Mouse (Mus musculus) stomach, embryonic 16.5 days (tissue): Measurements from ENCODE around the gene Gm43302. TPM values are rescaled to one million over a fixed set of nuclear protein-coding genes. Genes with fewer than 3 reads are reported as not detected.
"Not testable (repeated sequence)": the region's sequence is repeated elsewhere in the genome, so short reads cannot be mapped to it uniquely, and the experiment has no call there.

ENCODE experiments used
- ATAC-seq: fragments of 200-750 bp; cut with Nextera tagmentation; 2 replicates; pipeline ENCODE4 v1.8.0; 2017; ENCODE audit warnings: moderate number of reproducible peaks, moderate TSS enrichment; ENCODE audit not compliant: insufficient read depth, low FRiP score
- H3K27ac ChIP-seq: fragments of 300-500 bp; sonication (generic); 2 replicates; pipeline ENCODE4 v1.5.1; 2014; ENCODE audit warnings: low read length
- H3K27me3 ChIP-seq: fragments of 300-500 bp; sonication (generic); 2 replicates; pipeline ENCODE4 v1.6.1; 2014; ENCODE audit warnings: low read length, control low read depth, mixed read lengths; ENCODE audit not compliant: control insufficient read depth, insufficient read depth
- H3K36me3 ChIP-seq: fragments of 300-500 bp; sonication (generic); 2 replicates; pipeline ENCODE4 v1.6.1; 2014; ENCODE audit warnings: low read length; ENCODE audit not compliant: control insufficient read depth, insufficient read depth
- H3K4me1 ChIP-seq: fragments of 300-500 bp; sonication (generic); 2 replicates; pipeline ENCODE4 v1.6.1; 2014; ENCODE audit warnings: low read length, control low read depth, mixed read lengths; ENCODE audit not compliant: control insufficient read depth, insufficient read depth
- H3K4me2 ChIP-seq: fragments of 300-500 bp; sonication (generic); 2 replicates; pipeline ENCODE4 v1.6.1; 2014; ENCODE audit warnings: low read depth, low read length, mixed read lengths
- H3K4me3 ChIP-seq: fragments of 300-500 bp; sonication (generic); replicated peaks from 2 replicates; pipeline ENCODE4 v1.5.1; 2014; ENCODE audit warnings: mild to moderate bottlenecking, low read length
- H3K9ac ChIP-seq: fragments of 300-500 bp; sonication (generic); 2 replicates; pipeline ENCODE4 v1.6.1; 2014; ENCODE audit warnings: low read length
- H3K9me3 ChIP-seq: fragments of 300-500 bp; sonication (generic); replicated peaks from 2 replicates; pipeline ENCODE4 v1.6.1; 2016; ENCODE audit warnings: low read length, control low read depth; ENCODE audit not compliant: control insufficient read depth
- WGBS: fragments of 180-500 bp; shearing (Covaris S2); extraction: QIAGEN DNeasy Blood & Tissue Kit; methylation state at CpG from one replicate; pipeline ENCODE4 v1.1.7; 2014; 5-methylcytosine and 5-hydroxymethylcytosine counted together
- polyA plus RNA-seq: library from polyadenylated mRNA; unstranded; fragments of >200 nt; fragmentation: Nextera tagmentation; extraction: Ambion mirVana; gene quantifications from 2 replicates; pipeline ENCODE4 v1.2.1, GENCODE M21; 2015

Gene Gm43302
- polyA plus RNA-seq, result 0.09 TPM in 1 of 2 replicates, not detected in the other

DNA sequence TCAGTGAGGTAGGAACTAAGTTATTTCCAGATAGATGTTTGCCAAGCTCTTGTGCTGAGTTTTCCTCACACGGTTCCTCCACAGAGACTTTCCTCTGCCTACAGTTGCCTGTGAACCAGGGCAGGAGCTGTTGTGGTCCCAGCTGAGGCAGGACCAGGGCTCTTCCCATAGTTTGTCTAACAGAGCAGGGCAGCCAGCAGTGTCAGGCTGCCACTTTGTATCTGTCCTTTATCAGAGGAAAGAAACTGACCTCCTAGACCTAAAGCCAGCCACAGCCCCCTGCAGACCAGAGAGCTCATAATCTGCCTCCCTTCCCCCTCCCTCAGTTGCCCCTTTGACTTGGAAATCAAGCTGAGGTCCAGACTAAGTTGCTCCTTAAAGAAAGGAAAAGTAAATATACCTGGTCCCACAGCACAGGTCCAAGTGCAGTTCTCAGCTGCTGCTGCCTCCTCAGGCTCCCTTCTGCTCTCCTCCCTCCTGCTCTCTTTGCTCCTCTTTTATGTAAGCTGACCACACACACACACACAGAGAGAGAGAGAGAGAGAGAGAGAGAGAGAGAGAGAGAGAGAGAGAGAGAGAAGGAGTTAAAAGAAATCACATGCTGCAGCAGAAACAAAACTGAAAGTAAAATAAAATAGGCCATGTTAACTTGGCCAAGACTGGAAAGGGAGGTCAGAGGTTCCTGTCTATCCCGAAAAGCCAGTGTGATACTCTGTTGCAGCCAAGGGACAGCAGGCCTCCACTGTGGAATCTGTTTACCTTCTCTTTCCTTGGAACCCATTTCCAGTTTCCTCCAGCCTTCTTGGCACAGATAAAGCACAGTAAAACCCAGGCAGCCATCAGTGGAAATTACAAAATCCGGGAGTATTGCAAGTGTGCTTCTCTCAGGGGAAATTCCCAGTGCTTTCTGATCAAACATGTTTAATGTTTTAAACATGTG lies at the start of gene Gm43302, which contains the start of gene Gbp6:
Gene Gm43302 (minus strand): TSS at position 470 of the 940 bp plus-strand sequence.
Gene Gbp6 (minus strand): TSS at position 473 of the 940 bp plus-strand sequence.
- Histone ChIP-seq H3K27ac (peak within 1 kb of the TSS; percentile 77), H3K4me2 (peak within 1 kb of the TSS; percentile 40), H3K4me3 (0 out of 2 replicates have a peak within 1 kb of the TSS, but pooled peaks have one; percentile 11)
- ATAC-seq, result peak; percentile 71; the same call in 1 of the 2 replicates
- H3K9ac ChIP-seq, H3K9me3 ChIP-seq, H3K4me1 ChIP-seq, H3K27me3 ChIP-seq, H3K36me3 ChIP-seq: not testable (repeated sequence)
- 17% methylated on average over 3 of the region's 3 CpGs for WGBS

DNA sequence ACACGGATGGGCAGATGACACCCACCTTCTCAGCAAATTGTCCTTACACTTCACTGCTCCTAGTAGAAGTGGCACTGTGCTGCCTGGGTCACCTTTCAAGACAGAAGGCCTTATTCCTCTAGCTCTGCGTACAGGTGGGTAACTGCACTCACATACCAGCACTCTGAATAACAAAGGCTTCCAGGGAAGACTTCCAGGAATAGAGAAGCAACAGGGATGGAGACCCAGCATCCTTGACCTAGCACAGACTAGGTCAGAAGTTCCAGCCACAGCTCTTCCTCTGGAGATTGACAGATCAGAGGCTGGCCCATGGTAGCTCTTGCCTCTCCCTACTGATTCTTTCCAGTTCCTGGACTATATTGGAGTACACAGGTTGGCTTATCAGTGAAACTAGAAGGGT lies 47.8 kb upstream of the Gm43302 start:
- H3K4me2 ChIP-seq, result no peak overlapping the region
- 59% methylated on average over 2 of the region's 2 CpGs for WGBS
- no peaks in the 10 kb centered on the region for H3K36me3 ChIP-seq
- no peak overlapping the region for H3K4me3 ChIP-seq
- H3K27ac ChIP-seq, result no peak overlapping the region
- no peak overlapping the region for H3K9ac ChIP-seq
- ATAC-seq, result no peak
- H3K27me3 ChIP-seq, result no peaks in the 10 kb centered on the region
- H3K4me1 ChIP-seq, result peaks cover 4% of the 10 kb centered on the region; the same call in 1 of the 2 replicates
- H3K9me3 ChIP-seq, result no peaks in the 10 kb centered on the region

DNA sequence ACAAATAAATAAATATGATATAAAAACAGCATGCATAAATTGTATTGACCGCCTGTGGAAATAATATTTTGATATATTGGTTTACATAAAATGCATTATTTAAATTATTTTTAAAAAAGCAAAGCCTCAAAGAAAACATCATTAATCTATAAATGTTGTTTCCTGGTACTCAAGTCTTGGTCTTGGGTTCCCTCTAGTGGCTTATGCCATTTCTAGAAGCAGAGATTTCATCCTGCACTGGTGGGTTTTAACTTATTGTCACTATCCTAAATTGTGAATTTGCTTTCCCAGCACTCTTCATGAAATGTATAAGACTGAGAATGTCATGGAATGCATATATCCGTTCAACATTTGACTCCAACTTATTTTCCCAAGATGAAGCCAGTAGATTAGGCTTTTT lies 29.0 kb upstream of the Gm43302 start:
- no peak overlapping the region for H3K27ac ChIP-seq
- no peak for ATAC-seq

DNA sequence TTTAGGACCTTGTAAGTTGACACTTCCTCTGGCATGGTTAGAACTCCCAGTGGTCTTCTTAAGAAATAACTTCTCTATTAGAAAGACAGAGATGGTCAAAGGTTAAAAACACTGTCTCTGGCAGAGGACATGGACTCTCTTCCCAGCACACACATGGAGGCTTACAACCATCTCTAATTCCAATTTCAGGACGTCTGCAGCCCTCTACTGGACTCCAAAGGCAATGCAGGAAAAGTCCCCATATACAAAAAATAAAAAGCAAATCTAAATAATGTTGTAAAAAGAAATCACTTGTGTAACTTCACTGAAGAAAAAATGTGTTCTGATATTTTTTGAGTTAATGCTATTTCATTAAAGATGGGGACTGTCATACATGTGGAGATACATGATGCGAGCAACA lies 17.4 kb upstream of the Gm43302 start:
- H3K4me2 ChIP-seq, result no peak overlapping the region
- 73% methylated on average over 2 of the region's 2 CpGs for WGBS
- no peak overlapping the region for H3K9ac ChIP-seq
- ATAC-seq, result no peak
- no peak overlapping the region for H3K27ac ChIP-seq
- H3K27me3 ChIP-seq, result no peaks in the 10 kb centered on the region
- H3K4me1 ChIP-seq, result no peaks in the 10 kb centered on the region
- H3K4me3 ChIP-seq, result no peak overlapping the region
- no peaks in the 10 kb centered on the region for H3K9me3 ChIP-seq
- no peaks in the 10 kb centered on the region for H3K36me3 ChIP-seq

More for the DNA sequence above, 29.0 kb upstream of the Gm43302 start:
- no peak overlapping the region for H3K4me3 ChIP-seq
- no peaks in the 10 kb centered on the region for H3K27me3 ChIP-seq
- no peak overlapping the region for H3K9ac ChIP-seq
- no peaks in the 10 kb centered on the region for H3K36me3 ChIP-seq
- 64% methylated on average over 2 of the region's 2 CpGs for WGBS
- H3K4me2 ChIP-seq, result no peak overlapping the region
- H3K4me1 ChIP-seq, result no peaks in the 10 kb centered on the region
- no peaks in the 10 kb centered on the region for H3K9me3 ChIP-seq

DNA sequence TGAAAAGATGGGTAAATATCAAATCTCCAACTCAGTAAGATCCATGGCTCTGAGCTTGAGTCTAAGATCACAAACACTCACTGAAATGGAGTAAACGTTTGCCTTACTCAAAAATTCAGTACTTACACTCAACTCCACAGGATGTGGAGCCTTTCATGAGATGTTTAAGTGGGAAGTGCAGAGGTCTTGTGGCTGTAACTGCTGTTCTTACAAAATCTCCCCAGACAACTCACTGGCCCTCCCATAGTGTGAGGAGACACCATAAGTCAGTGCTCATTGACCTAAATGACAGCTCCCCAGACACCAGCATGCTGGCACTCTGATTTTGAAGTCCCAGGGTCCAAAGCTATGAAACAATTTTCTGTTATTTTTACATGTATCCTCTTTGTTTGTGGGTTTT lies 15.7 kb upstream of the Gm43302 start:
- H3K4me2 ChIP-seq, H3K27me3 ChIP-seq, ATAC-seq, H3K9ac ChIP-seq, H3K27ac ChIP-seq, H3K36me3 ChIP-seq, H3K4me3 ChIP-seq, H3K4me1 ChIP-seq, H3K9me3 ChIP-seq: not testable (repeated sequence)
- WGBS, result 66% methylated on average over 1 of the region's 1 CpGs

DNA sequence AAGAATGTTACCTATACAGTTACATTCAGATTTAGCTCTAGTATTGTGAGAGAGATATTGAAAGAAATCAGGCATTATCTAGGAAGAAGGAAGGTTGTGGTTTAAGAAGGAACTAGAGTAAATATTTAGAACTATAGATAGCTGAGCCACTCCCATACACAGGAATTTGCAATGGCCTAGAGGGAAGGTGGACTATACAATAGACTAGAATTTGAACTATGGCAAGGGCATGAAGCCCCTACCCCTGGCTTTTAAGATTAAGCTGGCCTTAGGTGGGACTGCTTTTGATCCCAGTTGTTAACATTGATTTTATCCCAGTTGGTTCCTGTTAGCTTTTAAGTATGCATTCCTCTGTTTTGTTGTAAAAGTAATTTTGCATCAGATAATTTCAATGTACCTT lies 13.5 kb upstream of the Gm43302 start:
- H3K9ac ChIP-seq, H3K36me3 ChIP-seq, H3K4me3 ChIP-seq, H3K4me2 ChIP-seq, H3K27ac ChIP-seq, H3K9me3 ChIP-seq, H3K27me3 ChIP-seq, H3K4me1 ChIP-seq, ATAC-seq: not testable (repeated sequence)

DNA sequence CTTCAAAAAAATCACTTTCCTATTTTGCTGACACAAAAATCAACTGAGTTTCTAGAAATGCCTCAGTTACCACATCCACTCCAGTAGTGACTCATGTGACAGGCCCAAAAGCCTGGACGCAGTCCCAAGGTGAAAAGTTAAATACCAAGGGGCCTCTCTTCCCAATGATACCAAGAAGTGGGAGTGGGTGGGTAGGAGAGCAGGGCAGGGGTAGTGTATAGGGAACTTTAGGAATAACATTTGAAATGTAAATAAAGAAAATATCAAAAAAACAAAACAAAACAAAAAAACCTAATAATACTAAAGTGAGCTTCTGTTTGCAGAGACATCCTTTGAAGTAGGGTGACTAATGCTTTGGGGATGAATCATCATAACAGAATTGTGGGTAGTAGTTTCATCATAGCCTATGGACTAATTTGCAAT lies 12.7 kb upstream of the Gm43302 start:
- Histone ChIP-seq H3K27ac (no peak overlapping the region), H3K27me3 (no peaks in the 10 kb centered on the region), H3K4me2 (no peak overlapping the region), H3K4me3 (no peak overlapping the region), H3K9me3 (no peaks in the 10 kb centered on the region), H3K4me1 (no peaks in the 10 kb centered on the region), H3K36me3 (no peaks in the 10 kb centered on the region), H3K9ac (no peak overlapping the region)
- no peak for ATAC-seq
- 51% methylated on average over 1 of the region's 1 CpGs for WGBS

DNA sequence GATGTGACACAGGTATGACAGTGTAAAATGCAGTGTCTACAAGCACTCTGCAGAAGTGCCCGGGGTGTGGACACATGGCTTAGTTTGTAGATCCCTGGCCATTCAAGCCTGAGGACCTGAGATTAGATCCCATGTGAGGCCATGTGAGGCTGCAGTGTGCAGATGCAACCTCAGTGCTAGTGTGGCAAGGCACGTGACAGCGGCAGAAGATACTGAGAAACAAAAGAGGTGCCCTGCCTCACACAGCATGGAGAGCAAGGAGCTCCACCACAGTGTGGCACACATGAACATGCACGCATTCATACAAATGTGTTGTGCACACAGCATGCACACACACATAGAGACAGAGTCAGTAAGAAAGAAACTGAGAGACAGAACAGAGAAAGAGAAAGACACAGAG lies 12.2 kb upstream of the Gm43302 start:
- H3K9ac ChIP-seq, H3K27me3 ChIP-seq, H3K9me3 ChIP-seq, ATAC-seq, H3K4me3 ChIP-seq, H3K4me1 ChIP-seq, H3K27ac ChIP-seq, H3K4me2 ChIP-seq, H3K36me3 ChIP-seq: not testable (repeated sequence)
- 86% methylated on average over 4 of the region's 4 CpGs for WGBS

DNA sequence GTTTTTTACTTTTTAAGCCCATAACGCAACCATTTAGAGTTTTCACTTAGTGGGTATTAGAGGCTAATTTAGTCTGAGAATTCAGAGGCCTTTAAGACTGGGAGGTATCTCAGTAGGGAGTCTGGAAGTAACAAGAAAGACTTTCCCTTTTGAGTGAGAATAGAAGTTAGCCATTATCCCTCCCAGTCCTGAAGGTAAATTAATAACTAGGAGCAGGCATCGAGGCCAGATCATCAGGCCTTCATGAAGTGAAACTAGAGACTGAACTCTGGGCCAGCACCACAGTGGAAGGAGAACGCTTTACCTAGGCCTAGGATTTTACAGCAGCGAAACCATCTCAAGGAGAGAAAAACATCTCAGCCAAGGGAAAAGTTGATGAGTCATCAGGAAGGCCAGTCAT lies 8.5 kb upstream of the Gm43302 start:
- Histone ChIP-seq H3K9ac (no peak overlapping the region), H3K4me3 (no peak overlapping the region), H3K36me3 (no peaks in the 10 kb centered on the region), H3K4me1 (no peaks in the 10 kb centered on the region), H3K27ac (no peak overlapping the region), H3K27me3 (no peaks in the 10 kb centered on the region), H3K4me2 (no peak overlapping the region), H3K9me3 (no peaks in the 10 kb centered on the region)
- WGBS, result 85% methylated on average over 4 of the region's 4 CpGs
- ATAC-seq, result no peak
